Mouse (Mus musculus) adrenal gland, postnatal 25 days (tissue): ENCODE results near the gene Sox6. TPM values are rescaled to one million over a fixed set of nuclear protein-coding genes. Genes with fewer than 3 reads are reported as not detected.

ENCODE experiments used
- DNase-seq: peaks from one replicate; pipeline ENCODE4 v3.0.0; 2021; ENCODE audit warnings: mixed read lengths
- total RNA-seq: library from RNA; stranded (reverse); gene quantifications from 2 replicates; pipeline ENCODE4 v1.2.3, GENCODE M21; 2021

Sox6 gene
- total RNA-seq, 1 experiment from 2014 or later, result 16.0 TPM

GRCm38 (mm10) chr7:115985716-115986115, 52.9 kb downstream of the Sox6 start:
- no peak for DNase-seq

GRCm38 (mm10) chr7:115984076-115984475, 54.5 kb downstream of the Sox6 start:
- DNase-seq, result no peak

- no peak for DNase-seq
Observed at GRCm38 (mm10) chr7:115979813-115980512, 58.6 kb downstream of the Sox6 start.

DNA sequence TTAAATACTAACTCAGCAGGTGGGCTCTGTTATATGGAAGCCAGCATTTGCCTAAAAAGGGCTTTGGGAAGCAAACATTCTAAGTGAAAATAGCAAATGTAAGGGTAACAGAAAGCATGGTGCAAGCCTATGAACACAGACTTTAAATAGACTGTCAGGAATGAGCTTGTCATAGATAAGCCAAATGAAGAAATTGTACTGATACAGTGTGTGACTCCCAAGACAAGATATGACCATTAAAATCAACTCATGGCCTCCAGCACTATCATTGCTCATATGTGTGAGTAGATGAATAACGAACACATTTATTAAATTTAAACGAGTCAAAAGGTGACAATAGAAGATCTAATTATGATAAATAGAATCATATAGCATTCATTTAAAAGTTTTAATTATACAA, 64.1 kb downstream of the Sox6 start:
- DNase-seq, result no peak

- DNase-seq, result no peak
Observed at GRCm38 (mm10) chr7:115967186-115967585, 71.4 kb downstream of the Sox6 start.

DNA sequence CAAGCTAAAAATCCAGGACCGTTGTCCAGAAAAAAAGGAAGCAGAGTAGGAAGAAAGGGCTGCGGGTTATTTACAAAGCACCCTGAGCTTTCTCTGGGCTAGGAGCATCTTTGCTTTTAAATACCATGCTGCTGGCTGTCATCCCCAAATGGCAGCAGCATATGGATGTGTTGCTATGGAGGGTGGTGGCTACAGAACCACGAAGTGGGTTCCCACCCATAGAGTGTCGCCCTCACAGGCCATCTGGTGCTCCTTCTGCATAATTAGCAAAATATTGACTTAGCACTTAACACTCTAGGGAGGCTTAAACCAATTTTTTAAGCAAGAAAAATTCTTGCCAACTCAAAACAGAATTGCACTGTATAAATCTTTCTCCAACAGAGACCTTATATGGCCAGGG, 72.4 kb downstream of the Sox6 start:
- DNase-seq, result no peak

- DNase-seq, result no peak
Observed at GRCm38 (mm10) chr7:115953046-115953445, 85.5 kb downstream of the Sox6 start.

DNA sequence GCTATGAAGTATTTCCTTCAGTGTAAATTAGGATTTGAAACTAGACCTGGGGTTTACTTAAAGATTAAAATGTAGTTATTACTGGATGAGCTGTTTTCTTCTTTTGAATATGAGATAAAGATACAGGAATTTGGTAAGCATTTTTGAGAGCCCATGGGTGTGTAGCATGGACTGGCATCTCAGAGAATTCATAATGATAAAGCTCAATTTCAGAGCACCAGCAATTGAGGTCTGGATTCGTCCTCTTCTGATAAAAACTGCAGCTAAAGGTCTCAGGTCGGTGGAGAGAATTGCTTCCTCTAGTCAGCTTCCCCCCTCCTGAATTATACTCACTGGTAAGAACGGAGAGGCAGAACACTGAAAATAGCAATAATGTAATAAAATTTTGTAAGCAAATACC, 86.4 kb downstream of the Sox6 start:
- no peak for DNase-seq

DNA sequence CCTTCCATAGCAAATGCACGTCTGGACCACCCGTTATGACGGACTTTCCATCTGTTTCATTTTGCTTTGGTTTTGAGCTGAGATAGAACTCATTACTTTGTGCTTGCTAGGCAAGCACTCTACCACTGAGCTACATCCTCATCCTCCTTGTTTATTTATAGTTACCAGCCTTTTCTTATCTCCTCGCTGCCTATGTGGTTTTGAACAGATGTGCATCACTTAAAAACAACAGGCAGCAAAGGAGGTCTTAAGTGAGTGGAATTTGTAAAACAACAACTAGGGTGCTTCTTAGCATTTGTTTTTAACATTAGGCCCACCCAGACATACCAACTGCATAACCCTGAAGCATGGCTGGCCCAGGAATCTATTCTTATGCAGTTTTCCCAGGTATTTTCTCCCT, 86.9 kb downstream of the Sox6 start:
- no peak for DNase-seq

DNA sequence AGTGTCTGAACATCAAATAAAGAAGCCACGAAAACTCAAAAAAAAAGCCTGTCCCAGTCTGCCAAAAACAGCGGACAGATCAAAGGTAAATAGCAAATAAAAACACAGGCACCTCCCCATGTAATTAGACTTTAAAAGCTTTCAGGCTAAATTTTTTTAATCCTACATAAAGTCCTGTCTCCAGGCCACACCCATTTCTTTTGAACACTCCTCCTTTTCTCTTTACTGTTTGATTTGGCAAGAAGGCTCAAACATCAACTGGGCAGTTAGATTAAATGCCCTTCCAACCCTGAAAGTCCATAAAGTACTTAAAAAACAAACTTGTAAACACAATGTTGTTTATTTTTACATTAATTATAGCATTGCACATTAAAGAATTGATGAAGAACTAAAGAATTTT, 90.7 kb downstream of the Sox6 start:
- DNase-seq, result no peak

GRCm38 (mm10) chr7:115946559-115946958, 92.0 kb downstream of the Sox6 start:
- DNase-seq, result no peak

DNA sequence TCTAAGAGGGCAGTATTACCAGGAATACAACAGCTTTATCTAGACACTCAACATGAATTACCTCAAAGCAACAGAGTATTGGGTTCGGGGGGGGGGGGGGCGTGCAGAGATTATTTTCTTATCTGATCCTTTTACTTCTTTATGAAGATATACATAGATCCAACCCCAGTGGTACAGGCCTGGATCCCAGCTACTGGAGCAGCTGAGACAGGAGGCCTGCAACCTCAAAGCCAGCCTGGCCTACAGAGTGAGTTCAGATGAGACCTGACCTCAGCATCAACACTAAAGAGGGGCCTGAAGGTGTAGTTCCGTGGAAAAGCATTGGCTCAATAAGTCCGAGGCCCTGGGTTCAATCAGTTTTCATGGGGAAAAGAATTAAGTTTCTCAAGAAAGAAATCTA, 93.1 kb downstream of the Sox6 start:
- DNase-seq, result no peak

- DNase-seq, result no peak
Observed at GRCm38 (mm10) chr7:115944250-115944649, 94.3 kb downstream of the Sox6 start.

DNA sequence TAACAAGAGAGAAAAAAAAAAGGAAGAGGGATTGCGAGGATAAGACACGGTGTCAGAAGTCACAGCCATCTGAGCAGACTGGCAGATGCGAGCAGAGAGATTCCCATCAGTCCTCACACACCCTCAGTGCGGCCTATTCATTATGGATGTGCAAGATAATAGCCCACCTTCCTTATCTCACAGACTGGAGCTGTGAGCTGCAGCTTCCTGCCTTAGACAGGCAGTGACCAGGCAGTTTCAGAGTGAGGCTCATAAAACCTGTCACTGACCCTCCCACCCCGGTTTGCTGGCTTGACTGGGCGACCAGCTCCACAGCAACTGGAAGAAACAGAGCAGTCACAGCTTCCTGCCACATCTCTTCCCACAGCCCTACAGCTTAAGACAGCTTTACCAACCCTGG, 96.8 kb downstream of the Sox6 start:
- no peak for DNase-seq

GRCm38 (mm10) chr7:115939292-115939691, 99.3 kb downstream of the Sox6 start:
- no peak for DNase-seq

GRCm38 (mm10) chr7:115936908-115937307, 101.7 kb downstream of the Sox6 start:
- DNase-seq, result no peak

GRCm38 (mm10) chr7:115915338-115915737, 123.3 kb downstream of the Sox6 start:
- DNase-seq, result no peak

DNA sequence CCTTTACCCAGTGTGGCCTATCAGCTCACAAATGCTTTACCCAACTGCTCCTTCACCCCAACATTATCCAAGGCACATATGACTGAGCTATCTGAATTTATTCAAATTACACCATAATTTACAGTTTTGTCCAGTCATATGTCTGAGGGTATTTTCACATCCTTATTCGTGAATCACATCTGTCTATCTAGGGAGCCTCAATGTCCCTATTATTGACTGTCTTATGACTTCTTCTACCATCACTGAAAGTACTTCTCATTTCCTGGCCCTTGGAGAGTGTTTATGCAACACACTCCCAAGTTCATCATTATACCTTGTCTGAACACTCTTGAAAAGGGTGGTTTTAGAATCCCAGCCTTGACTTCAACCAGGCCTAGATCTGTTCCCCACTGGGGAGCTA, 128.3 kb downstream of the Sox6 start:
- DNase-seq, result no peak

DNA sequence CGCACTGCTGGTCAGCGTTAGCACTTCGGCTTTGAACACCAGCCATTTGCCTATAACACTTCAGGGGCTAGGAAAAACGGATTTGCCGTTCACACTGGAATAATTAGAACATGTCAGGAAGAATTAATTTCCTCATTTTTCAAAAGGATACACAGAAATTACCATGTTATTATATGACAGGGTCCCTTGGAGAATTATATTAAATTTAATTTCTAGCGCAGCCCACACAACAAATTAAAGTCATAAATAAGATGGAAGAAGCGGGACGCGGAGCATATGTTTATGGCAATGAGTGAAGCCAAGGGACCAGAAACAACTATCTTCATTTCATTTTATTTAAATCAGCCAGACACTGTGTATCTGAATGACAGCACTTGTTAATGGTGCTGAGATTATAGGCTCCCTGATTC, 133.8 kb downstream of the Sox6 start:
- no peak for DNase-seq

DNA sequence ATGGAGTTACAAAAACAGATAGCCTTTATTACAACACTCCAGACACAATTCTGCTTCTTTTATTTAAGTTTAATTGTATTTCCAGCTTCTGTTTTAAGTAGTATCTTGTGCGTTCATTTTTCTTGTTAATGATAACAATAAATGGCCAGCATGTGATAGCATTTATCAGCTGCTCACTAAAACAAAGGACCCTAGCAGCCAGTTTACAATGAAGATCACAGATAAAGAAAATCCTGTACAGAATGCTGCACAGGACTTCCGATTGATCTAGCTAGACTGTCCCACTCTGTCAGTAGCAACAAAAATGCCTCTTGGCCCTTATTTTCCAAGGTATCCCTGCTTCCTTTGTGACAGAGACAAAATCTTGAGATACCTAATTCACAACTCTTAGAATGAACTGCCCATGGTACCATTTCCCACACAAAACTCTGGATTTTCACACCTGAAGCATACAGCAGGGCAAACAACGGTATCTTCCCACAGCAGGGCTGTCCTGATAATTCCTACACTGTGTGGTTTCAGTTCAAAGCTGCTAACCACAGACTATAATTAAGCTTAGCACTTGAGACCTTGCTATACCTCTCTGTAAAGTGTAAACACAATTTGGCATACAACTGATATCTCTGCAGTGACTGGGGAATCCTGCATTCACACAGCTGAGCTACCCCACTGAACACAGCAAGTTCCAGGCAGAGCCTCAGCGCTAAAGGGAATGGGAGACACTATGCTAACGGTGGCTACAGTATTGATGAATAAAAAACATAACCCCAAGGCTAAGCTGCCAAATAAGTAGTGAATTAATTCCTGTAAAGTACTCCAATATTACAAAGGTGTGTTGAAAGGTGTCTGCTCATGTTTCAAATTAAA, 134.4 kb downstream of the Sox6 start:
- DNase-seq, result no peak

- no peak for DNase-seq
Observed at GRCm38 (mm10) chr7:115903368-115903767, 135.2 kb downstream of the Sox6 start.

DNA sequence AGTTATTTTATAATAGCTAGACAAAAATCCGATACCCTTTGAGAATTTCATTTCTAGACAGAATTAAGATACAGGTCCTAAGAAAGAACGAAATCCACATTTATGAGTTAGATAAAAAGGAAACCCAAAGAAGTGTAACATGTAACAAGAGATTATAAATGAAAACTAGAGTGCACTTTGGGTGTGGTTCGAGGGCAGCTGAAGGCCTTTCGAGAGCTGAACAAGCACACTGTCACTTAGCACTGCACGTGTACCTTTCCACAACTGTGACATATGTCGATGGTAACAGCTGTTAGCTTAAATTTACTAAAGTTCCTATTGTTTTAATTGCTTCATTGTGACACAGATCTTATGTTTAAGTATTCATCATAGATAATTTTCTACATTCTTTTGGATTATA, 142.8 kb downstream of the Sox6 start:
- no peak for DNase-seq

GRCm38 (mm10) chr7:115895028-115895671, 143.4 kb downstream of the Sox6 start:
- DNase-seq, result no peak
